Mouse (Mus musculus): ENCODE data around the gene Hrh3. TPM values are rescaled to one million over a fixed set of nuclear protein-coding genes. Genes with fewer than 3 reads are reported as not detected.

Gene Hrh3
- polyA plus RNA-seq, 1 experiment from 2014 or later, result not detected

DNA sequence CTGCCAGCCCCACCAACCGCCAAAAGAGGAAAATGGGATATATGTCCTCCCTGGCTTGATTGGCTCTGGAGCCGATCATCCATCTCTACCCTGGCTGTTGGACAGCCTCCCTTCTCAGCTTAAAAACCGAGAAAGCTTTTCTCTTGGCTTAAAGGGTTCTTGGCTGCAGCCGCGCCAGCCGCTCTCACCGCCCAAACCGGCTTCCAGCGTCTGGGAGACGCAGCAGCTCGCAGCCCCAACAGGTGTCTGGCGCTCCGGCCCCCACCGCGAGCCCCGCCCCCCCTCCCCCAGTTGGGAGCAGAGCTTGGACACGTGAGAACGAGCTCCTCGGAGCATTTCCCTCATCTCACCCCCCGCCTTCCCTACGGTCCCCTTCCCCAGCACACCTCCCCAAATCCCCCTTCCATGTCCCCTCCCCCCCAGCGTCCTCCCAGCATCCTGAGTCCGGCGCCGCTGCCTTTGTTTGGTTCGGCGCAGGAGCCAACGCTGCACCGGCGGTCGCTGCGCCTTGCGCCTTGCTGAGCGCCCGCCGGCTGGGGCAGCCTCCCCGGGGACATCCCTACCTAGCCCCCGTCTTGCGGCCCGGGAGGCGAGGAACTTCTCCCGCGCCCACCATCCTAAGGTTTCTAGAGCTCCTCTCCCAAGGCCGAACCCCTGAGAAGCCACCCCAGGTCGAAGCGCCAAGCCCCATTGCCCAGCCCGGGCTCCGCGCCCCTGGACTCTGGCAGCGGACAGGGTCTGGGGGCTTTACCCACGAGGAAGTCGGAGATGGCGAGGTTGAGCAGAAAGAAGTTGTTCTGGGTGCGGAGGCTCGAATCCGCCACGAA is 924 bp downstream of the Hrh3 start:
- Histone ChIP-seq H3K4me3 (replicated peaks) (peak overlapping the region; percentile 55), H3K4me1 (peaks cover 29% of the 10 kb centered on the region), H3K36me3 (no peaks in the 10 kb centered on the region), H3K9me3 (replicated peaks) (no peaks in the 10 kb centered on the region), H3K27ac (no peak overlapping the region), H3K9ac (0 out of 2 replicates have a peak overlapping the region, but pooled peaks have one; percentile 17), H3K4me2 (peak overlapping the region; percentile 99), H3K27me3 (peaks cover 77% of the 10 kb centered on the region)
- ATAC-seq (replicated peaks; ENCODE audit: low FRiP score), result no peak
- 1% methylated on average over 50 of the region's 57 CpGs for WGBS

DNA sequence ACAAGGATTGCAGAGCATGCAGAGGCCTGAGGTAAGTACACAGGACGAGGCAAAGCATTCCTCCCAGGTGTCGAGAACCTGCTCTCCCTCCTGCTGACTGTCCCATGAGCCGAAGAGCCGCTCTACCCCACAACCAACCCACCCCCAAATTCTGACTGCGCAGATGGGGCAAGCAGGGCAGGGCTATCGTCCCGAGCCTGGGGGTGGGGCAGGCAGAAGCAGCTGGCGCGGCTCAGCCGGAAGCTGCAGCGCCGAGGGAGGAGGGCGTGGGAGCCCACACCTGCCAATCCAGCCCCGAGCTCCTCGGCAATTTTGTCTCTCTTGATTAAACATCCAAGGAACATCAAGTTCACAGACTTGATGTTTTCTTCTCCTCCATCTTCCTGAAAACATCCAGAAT is 4.8 kb downstream of the Hrh3 start:
- no peak for ATAC-seq (replicated peaks; ENCODE audit: low FRiP score)
- Histone ChIP-seq H3K4me2 (peak overlapping the region; percentile 32), H3K9ac (no peak overlapping the region), H3K27ac (no peak overlapping the region), H3K4me3 (replicated peaks) (no peak overlapping the region), H3K9me3 (replicated peaks) (no peaks in the 10 kb centered on the region), H3K36me3 (no peaks in the 10 kb centered on the region), H3K4me1 (peaks cover 23% of the 10 kb centered on the region), H3K27me3 (peaks cover 82% of the 10 kb centered on the region)
- WGBS, result 5% methylated on average over 15 of the region's 15 CpGs

DNA sequence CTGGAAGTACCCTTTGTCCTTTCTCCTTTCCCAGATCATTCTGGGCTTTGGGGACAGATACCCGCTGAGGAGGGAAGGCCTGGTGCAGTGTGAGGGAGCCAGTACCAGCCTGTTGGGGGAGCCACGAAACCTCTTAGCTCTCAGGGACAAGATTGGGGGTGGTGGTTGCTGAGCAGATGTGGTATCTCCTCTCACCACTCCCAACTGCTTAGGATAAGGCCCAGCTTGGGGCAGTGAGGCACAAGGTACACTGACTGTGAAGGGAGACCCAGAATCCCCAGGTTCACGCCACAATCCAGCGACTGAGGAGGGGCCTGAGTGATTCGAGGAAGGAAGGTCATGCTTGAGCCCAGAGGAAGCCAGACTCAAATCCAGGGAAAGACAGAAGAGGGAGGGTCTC is 6.1 kb downstream of the Hrh3 start:
- peaks cover 10% of the 10 kb centered on the region for H3K4me1 ChIP-seq
- H3K27ac ChIP-seq, result no peak overlapping the region
- H3K9me3 ChIP-seq (replicated peaks), result no peaks in the 10 kb centered on the region
- no peak for ATAC-seq (replicated peaks; ENCODE audit: low FRiP score)
- WGBS, result 46% methylated on average over 5 of the region's 5 CpGs
- H3K4me3 ChIP-seq (replicated peaks), result no peak overlapping the region
- H3K36me3 ChIP-seq, result no peaks in the 10 kb centered on the region
- no peak overlapping the region for H3K4me2 ChIP-seq
- H3K9ac ChIP-seq, result no peak overlapping the region
- H3K27me3 ChIP-seq, result peaks cover 69% of the 10 kb centered on the region

DNA sequence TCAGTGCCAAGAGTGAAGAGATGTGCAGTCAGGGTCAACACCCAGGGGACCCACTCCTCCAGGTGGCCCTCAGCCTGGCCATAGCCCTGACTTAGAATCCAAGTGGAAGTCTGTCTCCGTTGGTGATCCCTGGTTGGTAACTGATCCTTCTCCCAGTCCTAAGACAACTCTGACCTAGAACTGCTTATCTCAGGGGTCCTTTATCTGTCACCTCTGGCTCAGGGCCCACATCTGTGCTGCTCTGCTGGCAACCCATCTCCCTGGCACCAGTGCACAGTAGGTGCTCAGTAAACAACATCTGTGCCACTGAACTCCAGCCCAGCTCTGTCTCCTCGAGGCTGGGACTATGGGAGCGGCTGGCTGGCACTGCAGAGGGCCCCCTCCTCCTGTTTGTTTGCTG is 6.7 kb downstream of the Hrh3 start:
- Histone ChIP-seq H3K9me3 (replicated peaks) (no peaks in the 10 kb centered on the region), H3K9ac (no peak overlapping the region), H3K4me3 (replicated peaks) (no peak overlapping the region), H3K27ac (no peak overlapping the region), H3K4me1 (peaks cover 6% of the 10 kb centered on the region; the same call in 1 of the 2 replicates), H3K36me3 (no peaks in the 10 kb centered on the region), H3K4me2 (no peak overlapping the region), H3K27me3 (peaks cover 63% of the 10 kb centered on the region)
- 40% methylated on average over 3 of the region's 3 CpGs for WGBS
- ATAC-seq (replicated peaks; ENCODE audit: low FRiP score), result no peak

DNA sequence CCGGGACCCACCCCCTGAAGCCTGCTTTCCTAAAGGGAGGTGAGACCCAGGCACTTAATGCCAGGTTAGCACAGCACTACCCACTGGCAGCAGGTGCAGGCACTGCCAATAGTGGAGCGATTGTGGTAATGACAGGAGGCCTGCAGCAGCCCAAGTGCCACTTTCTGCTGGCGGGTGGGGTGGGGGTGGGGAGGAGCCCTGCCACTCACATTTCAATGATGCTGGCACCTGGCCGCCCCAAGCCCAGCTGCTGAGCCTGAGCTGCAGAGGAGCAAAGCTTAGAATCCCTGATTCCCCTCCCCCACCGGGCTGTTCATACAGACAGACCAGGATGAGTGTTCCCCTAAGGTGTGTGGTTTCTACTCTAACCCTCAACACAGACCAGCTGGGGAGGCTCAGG is 8.6 kb downstream of the Hrh3 start:
- WGBS, result 39% methylated on average over 5 of the region's 5 CpGs
- ATAC-seq (replicated peaks; ENCODE audit: low FRiP score), result no peak
- Histone ChIP-seq H3K4me1 (peaks cover 6% of the 10 kb centered on the region; the same call in 1 of the 2 replicates), H3K9me3 (replicated peaks) (no peaks in the 10 kb centered on the region), H3K4me3 (replicated peaks) (no peak overlapping the region), H3K9ac (no peak overlapping the region), H3K4me2 (no peak overlapping the region), H3K27ac (no peak overlapping the region), H3K36me3 (no peaks in the 10 kb centered on the region), H3K27me3 (peaks cover 44% of the 10 kb centered on the region)

DNA sequence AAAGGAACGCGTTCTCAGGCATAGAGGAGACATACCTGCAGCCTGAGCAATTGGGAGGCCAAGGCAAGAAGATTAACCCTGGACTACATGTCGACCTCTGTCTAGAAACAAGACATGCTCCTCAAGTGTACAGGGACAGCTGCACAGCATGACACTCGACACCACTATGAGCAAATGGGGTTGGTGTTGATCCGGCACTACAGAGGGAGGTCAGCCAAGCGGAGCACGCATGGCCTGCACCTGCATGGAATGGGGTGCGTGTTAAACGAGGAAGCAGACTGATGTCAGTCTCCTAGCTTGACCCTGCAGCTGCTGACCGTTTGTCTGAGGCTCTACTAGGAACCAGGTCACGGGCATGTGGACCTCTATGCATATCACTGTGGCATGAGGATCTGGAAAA is 14.0 kb downstream of the Hrh3 start:
- no peak overlapping the region for H3K9ac ChIP-seq
- H3K27ac ChIP-seq, result no peak overlapping the region
- no peaks in the 10 kb centered on the region for H3K9me3 ChIP-seq (replicated peaks)
- 35% methylated on average over 11 of the region's 11 CpGs for WGBS
- peaks cover 7% of the 10 kb centered on the region for H3K36me3 ChIP-seq
- H3K4me3 ChIP-seq (replicated peaks), result no peak overlapping the region
- H3K27me3 ChIP-seq, result no peaks in the 10 kb centered on the region
- H3K4me2 ChIP-seq, result no peak overlapping the region
- peaks cover 23% of the 10 kb centered on the region for H3K4me1 ChIP-seq
- ATAC-seq (replicated peaks; ENCODE audit: low FRiP score), result peak; percentile 71; the same call in 1 of the 2 replicates

DNA sequence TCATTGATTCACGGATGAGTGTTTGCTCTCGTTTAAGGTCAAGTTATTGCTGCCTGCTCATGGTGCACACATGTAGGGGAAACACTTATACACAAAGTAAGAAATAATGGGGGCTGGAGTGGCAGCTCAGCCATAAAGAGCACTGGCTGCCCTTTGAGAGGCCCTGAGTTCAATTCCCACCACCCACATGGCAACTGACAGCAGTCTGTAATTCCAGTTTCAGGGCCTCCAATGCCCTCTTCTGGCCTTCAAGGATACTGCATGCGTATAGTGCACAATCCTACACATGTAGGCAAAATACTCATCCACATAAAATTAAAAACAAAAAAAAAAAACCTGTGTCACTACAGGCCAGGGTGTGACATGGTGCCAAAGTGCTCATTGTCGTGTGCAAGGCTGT is 16.8 kb downstream of the Hrh3 start:
- 85% methylated on average over 4 of the region's 4 CpGs for WGBS
- H3K4me2 ChIP-seq, result no peak overlapping the region

DNA sequence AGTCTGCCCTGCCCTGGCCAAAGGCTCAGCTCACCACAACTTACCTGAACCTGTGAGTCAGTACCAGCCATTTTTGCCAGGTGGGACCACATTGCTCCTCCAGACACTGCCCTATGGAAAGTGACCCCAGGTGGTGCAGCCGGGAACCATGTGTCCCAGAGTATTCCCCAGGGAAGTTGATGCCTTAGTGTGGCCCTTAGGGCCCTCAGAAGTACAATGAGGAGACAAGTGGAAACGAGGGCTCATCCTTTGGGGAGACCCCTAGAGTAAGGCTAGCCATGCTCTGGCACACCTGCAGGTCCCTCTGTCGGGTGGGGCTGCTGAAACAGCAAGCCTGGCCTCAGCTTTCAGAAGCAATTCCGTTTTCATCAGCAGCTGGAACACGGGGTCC is 17.7 kb downstream of the Hrh3 start:
- Histone ChIP-seq H3K27ac (no peak overlapping the region), H3K36me3 (peaks cover 32% of the 10 kb centered on the region), H3K4me3 (replicated peaks) (no peak overlapping the region), H3K27me3 (no peaks in the 10 kb centered on the region), H3K9ac (no peak overlapping the region), H3K4me2 (no peak overlapping the region), H3K9me3 (replicated peaks) (no peaks in the 10 kb centered on the region), H3K4me1 (peaks cover 36% of the 10 kb centered on the region)
- no peak for ATAC-seq (replicated peaks; ENCODE audit: low FRiP score)
- 81% methylated on average over 5 of the region's 5 CpGs for WGBS

More for the DNA sequence above, 16.8 kb downstream of the Hrh3 start:
- H3K36me3 ChIP-seq, result peaks cover 27% of the 10 kb centered on the region
- H3K9ac ChIP-seq, result no peak overlapping the region
- ATAC-seq (replicated peaks; ENCODE audit: low FRiP score), result no peak
- H3K4me1 ChIP-seq, result peaks cover 36% of the 10 kb centered on the region
- no peaks in the 10 kb centered on the region for H3K27me3 ChIP-seq
- H3K4me3 ChIP-seq (replicated peaks), result no peak overlapping the region
- no peaks in the 10 kb centered on the region for H3K9me3 ChIP-seq (replicated peaks)
- no peak overlapping the region for H3K27ac ChIP-seq

DNA sequence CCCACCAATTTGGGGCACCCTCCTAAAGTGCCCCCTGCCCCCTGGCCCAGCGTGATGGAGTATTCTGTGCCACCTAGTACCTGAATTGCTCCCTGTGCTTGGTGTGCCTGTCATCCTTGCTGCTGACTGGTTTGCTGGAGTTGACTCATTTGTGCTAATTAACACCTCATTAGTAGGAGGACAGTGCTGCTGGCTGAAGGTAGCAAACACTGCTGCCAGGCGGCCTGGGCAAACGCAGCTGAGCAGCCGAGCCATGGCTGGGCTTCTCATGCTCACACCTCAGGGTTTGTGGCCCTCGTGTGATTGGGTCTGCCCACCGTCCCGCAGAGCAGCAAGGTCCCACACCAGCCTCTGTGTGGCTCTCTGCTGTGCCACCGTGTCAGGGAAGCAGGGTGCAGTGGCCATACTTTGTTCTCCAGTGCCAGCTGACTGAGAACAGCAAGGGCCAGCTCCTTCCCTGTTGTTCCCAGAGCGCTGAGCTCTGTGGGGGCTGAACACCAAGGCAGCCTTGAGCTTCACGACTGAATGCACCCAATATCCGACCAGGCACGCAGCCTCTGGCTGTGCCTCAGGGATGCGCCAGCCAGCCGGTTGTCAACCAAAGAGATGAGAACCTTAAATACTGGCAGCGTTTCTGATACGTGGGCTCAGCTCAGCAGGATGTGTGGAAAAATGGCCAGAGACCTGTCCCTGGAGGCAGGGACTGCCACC is 18.2 kb downstream of the Hrh3 start:
- Histone ChIP-seq H3K4me2 (no peak overlapping the region), H3K4me1 (peaks cover 36% of the 10 kb centered on the region), H3K27me3 (no peaks in the 10 kb centered on the region), H3K36me3 (peaks cover 32% of the 10 kb centered on the region), H3K27ac (no peak overlapping the region), H3K4me3 (replicated peaks) (no peak overlapping the region), H3K9ac (no peak overlapping the region), H3K9me3 (replicated peaks) (no peaks in the 10 kb centered on the region)
- 0 out of 2 replicates have a peak, but pooled peaks have one; percentile 37 for ATAC-seq (replicated peaks; ENCODE audit: low FRiP score)
- WGBS, result 53% methylated on average over 16 of the region's 16 CpGs

DNA sequence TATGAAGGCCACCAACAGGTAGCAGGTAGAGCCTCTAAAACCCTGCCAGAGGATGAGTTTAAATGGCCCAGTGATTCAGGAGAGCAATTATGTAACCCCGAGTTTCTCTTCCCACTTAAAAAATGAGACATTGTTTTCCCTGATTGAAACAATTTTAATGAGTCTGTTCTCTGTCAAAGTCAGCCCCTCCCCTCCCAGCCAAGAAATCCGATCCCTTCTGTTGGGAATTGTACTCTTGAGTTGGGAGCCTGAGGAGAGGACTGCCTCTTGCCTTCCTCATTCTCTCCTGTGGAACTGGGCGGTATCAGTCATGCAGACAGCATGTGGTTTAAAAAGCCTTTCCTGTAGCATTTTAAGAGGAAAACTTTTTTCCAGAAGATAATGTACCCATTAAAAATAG is 19.7 kb downstream of the Hrh3 start:
- Histone ChIP-seq H3K4me2 (no peak overlapping the region), H3K27ac (no peak overlapping the region), H3K4me3 (replicated peaks) (no peak overlapping the region), H3K9me3 (replicated peaks) (no peaks in the 10 kb centered on the region), H3K9ac (no peak overlapping the region), H3K4me1 (peaks cover 27% of the 10 kb centered on the region), H3K36me3 (peaks cover 32% of the 10 kb centered on the region), H3K27me3 (no peaks in the 10 kb centered on the region)
- no peak for ATAC-seq (replicated peaks; ENCODE audit: low FRiP score)
- WGBS, result 21% methylated on average over 3 of the region's 3 CpGs

DNA sequence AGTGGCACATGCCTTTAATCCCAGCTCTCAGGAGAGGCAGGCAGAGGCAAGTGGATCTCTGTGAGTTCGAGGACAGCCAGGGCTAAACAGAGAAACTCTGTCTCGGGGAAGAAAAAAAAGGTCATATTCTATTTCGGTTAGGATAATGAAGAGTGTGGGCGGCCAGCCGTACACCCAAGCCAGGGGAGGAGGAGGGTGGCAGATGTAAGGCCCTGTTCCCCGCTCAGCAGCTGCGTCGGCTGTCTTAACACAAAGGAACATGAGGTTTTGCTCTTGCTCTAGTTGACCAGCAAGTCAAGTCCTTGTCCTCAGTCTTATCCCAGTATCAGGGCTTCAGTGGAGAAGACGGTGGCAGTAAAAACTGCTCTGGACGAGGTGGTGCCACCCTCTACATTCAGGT is 21.2 kb downstream of the Hrh3 start:
- Histone ChIP-seq H3K27me3 (no peaks in the 10 kb centered on the region), H3K36me3 (peaks cover 42% of the 10 kb centered on the region), H3K4me3 (replicated peaks) (no peak overlapping the region), H3K27ac (no peak overlapping the region), H3K9me3 (replicated peaks) (no peaks in the 10 kb centered on the region), H3K9ac (no peak overlapping the region), H3K4me2 (no peak overlapping the region), H3K4me1 (peaks cover 27% of the 10 kb centered on the region)
- no peak for ATAC-seq (replicated peaks; ENCODE audit: low FRiP score)
- WGBS, result 74% methylated on average over 10 of the region's 10 CpGs

DNA sequence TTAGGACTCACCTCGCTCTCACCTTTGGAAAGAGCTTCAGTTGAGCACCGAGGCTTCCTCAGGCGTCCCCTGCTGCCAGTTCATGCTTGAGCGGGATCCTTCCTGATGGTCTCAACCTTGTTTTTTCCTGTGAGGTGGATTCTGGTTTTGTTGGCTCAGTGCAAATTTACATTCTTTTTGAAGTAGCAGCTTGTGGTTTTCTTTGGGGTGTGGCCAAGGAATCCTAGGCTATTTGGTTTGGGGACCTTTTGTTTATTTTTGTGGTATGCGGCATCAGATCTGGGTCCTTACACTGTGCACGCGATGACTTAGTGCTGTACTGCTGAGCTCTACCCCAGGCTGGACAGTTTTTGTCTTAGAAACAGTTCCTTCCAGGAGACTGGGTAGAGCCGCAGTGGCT is 23.6 kb downstream of the Hrh3 start:
- Histone ChIP-seq H3K4me3 (replicated peaks) (no peak overlapping the region), H3K27ac (no peak overlapping the region), H3K4me1 (peaks cover 16% of the 10 kb centered on the region), H3K27me3 (no peaks in the 10 kb centered on the region), H3K4me2 (no peak overlapping the region), H3K36me3 (peaks cover 51% of the 10 kb centered on the region), H3K9ac (no peak overlapping the region), H3K9me3 (replicated peaks) (no peaks in the 10 kb centered on the region)
- ATAC-seq (replicated peaks; ENCODE audit: low FRiP score), result no peak
- 82% methylated on average over 8 of the region's 8 CpGs for WGBS

Measured in kidney, embryonic 15.5 days (tissue).